Mouse (Mus musculus) right cerebral cortex, adult 2 months (tissue): ENCODE measurements around the gene Dzip1.
A peak's percentile ranks its signal among the peaks of the same experiment; 100 is the strongest.

Source experiments
- DNase-seq, 2 experiments: peaks; one replicate each; pipeline ENCODE4 v3.0.0; 2021 to 2022; ENCODE audit warnings: low spot score in 2 of 2

The Dzip1 gene

DNA sequence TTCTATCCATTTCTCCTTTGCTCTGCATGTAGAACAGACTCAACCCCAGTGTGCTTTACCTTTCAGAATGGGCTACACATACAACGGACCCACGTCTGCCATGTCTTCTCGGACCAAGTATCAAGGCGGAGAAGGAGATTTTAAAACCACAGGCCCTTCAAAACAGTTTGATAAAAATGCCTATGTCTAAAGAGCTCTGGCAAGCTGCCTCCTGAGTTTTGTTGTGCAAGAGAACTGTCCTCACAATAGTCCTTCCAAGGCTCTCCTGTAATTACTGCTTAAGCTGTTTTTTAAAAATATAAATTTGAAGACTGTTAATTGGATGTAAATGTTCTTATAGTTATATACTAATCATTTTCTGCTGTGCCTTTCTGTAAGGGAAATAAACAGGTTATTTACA lies 51.1 kb downstream of the Dzip1 start:
- no peak for DNase-seq

DNA sequence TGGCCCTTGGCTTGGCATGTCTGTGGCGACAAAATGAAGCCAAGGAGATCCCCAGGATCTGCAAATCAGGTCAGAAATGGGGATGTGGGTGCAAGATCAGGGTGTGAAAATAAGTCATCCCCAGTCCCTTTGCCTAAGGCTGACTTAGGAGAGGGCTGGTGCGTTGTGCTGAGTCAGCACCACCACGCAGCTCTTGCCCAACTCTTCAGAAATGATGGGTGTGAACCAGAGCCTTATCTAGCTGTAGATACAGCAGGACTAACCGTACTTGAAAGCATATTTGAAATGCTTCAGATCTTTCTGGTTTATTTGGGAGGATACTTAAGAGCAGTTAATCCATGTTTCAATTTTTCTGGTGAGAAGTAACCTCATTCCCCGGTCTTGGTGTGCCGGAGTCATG lies 55.5 kb downstream of the Dzip1 start:
- DNase-seq, result no peak

DNA sequence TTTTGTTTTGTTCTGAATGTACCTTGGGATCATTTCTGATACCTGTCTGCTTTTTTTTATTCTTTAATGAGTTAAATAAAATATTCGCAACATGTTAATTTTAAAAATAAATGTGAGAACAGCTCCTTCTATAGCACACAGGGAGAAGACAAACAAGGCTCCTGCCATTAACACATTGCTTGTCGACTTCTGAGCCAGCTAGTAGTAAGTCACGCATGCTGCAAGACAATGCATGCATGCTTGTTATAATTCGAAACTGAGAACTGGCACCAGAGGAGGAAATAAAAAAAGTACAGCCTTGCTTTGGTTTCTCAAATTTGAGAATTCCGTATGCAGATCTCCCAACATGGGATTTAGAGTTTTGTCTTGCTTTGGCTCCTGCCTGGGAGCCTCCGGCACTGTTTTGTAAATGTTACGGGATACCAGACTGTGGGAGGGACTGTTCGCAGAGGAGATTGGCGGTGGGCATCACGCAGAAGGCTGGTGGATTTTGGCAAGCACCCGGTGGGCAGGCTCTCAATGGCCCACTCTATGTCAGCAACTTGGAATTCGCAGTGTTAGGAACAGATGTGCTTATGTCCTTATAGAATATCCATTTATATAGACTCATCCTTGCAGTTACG lies 57.0 kb downstream of the Dzip1 start:
- DNase-seq, result peak in 1 of 2 experiments; percentile 37

DNA sequence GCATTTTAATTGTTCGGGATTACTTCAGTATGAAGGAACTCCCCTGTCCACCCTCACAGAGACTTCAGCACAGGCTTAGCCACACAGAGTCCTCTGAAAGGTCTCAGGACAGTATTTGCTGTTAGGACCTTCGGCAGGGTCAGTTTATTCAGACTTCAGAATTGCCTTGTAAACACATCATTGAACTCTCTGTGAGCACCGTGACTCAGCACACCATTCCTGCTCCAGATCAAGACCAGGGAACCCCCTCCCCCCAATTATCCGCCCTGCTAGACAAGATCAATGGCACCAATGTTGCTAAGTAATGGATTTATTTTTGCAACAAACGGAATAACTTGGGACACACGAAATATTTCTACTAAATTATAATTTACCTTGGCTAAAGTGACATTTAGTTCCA lies 57.9 kb downstream of the Dzip1 start:
- no peak for DNase-seq

DNA sequence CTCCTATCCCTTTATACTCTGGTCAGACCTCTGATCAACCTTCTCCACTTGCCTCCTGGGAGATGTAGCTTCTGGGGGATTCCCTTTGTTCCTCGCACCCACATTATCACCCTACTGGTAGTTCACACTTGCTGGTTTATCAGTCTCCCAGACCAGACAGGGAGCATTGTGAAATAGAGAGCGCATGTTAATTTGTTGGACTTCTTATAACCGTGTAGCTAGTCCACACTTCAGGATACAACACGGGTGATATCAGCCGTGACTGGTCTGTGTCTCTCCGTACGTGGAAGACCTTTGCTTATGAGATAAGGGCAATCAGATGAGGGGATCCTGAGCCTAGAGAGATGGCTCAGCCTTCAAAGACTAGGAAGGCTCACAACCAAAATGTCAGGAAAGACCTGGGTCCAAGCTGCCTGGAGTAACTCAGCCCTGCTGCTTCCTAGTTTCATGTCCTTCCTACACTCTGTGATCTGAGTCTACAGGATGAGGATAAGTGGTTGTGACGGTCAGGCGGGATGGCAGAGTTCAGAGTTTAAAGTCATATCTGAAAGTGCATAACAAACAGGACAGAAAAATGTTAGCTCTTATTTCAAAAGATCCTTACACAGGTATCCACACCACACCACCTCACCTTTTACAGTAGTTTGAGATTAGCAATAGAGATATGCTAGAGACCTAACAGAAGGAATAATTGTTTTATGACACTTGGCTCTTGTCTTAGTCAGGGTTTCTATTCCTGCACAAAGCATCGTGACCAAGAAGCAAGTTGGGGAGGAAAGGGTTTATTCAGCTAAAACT lies 59.0 kb downstream of the Dzip1 start:
- no peak for DNase-seq

DNA sequence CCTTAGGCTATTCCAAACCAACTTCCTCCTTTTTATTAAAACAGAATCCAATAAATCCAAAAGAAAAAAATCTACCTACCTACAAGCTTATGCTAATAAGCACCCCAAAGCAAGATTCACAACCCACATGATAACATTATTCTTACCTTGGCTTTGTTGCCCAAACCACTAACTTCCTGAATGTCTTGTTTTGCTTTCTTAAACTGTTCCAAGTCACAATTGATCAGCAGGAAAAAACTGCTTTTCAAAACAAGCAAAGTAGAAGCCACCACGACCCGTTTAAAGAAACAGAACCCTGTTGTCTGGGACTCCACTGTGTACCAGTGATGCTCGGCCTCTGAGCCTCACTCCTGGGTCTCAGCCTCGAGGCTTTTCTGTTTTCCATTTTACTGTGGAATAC lies 60.4 kb downstream of the Dzip1 start:
- DNase-seq, result no peak

DNA sequence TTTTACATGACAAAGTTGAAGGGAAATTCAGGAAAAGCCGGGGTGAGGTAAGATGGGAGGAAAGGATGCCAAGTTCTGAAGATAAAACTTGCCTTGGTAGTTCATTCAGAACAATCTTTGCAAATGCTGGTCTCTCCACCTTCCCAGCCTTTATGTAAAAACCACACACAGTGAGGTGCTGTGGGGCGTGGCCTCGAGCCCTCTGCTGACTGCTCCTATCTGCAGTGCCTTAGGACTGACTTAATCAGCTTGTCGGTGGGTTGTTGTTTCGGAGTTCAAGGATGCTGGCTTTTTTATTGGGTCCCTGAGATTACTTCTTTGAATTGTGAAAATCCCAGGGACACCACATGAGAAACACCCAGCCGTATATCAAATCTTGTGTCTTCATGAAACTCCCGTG lies 63.0 kb downstream of the Dzip1 start:
- DNase-seq, result no peak

DNA sequence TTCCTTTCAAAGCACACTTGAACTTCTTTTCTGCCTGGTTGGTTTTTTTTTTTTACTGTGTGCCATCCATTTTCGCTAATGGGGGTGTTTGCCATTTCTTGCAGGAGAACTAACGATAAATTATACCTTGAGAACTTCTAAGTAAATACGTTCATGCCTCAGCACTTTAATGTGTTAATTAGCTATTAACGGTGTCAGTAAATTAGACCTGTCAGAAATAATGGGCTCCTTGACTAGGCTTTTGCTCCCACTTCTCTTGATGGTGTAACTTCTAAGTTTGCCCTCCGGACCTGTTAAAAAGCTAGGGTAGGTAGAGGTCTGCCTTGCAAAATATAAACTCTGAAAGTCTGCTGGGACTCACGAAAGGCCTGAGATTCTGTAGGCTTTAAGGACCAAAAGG lies 66.9 kb downstream of the Dzip1 start:
- no peak for DNase-seq

DNA sequence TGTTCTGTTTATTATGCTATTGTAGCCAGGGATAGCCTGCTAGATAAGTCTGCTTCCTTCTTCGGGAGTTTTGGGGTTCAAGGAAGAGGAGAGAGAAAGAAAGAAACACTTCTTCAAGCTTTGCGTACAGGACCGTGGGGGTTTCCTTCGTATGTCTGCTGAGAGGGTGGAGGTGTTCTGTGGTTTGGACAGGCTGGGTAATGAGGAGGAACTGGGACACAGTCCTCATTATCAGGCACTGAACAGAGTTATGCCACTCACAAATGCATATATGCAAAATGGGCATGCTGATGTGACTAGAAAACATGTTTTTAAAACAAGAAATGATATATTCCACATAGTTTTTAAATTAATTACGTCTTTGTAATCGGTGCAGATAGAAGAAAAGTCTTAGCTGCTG lies 68.7 kb downstream of the Dzip1 start:
- DNase-seq, result no peak

DNA sequence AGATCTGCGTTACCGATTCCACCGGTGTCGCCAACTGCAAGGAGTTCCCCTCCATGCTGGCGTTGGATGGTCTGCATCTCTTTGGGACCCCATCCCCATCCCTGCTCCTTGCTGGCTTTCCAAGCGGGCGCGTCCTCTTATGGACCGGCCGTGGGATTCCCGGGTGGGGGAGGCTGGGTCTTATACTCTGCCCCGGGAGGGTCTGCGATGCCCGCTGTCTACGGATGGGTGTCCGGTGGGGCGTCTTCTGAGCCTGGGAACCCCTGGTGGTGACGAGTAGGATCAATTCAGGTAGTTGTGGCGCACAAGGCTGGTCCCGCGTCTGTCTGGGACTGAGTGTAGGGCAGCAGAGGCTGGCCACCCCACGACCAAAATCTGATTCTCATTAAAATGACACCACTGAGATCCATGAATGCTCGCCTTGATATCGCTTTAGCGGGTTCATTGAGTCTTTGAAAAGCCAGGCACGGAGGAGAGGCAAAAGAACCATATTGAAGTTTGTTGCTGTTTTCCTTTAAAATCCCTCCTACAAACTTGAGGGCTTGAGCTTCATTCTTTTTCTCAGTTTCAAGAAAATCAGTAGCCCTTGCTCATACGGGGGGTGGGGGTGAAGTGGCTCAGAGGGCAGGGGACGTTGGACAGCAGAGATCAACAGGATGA lies 70.0 kb downstream of the Dzip1 start:
- no peak for DNase-seq

DNA sequence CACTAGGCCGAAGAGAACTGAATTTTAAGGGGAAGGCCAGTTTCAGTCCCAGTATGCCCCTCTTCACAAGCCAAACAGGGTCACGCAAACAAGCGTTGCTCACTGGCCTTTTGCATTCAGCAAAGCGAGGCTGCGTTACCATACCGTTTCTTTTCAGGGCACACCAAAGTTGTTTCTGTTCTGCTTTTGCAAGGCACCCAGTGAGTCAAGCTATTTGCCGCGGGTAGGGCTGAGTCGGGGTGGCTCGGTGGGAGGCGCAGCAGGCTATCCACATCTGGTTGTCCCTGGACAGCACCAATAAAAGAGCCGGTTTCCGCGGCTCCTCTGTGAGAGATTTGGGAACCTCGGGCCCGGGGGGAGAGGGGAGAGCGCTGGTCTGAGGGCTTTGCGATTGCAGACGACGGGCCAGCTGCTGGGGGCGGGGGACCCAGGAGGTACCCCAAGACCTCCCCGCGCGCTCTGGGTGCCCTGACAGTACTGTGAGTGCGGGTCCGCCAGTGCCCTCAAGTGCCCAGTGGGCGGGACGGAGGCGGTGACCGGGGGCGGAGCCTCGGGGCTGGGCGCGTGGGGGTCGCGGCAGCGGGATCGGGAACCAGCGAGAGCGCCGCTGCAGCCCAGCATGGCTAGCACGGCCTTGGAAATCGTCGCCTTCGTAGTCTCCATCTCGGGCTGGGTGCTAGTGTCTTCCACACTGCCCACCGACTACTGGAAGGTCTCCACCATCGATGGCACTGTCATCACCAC lies 70.7 kb downstream of the Dzip1 start:
- DNase-seq, result peak; percentile 30 to 33

DNA sequence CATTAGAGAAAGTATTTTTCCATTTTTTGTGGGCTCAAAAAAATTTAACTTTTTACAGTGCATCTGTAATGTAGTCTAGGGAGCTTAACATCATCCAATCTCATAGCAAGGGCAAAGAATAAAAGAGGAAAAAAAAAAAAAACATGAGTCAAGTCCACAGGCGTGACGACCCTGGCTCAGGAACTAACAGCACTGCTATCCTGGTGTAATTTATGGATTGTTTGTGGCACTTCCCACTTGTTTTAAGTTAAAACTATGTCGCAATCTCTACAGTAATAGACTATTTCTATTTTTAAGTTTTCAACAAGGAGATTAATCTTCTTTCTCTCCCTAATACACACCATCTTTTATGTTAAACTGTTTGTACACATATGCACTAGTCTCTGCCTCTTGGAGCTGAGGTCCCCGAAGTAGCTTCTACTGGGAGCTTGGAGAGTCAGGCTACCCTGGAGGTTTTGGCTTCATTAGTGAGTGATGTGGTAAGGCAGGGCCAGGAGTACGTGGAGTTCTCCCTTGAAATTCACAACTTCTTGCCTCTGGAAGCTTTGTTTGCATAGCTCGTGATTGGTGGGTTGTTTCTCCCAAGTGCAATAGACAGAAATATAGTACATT lies 73.7 kb downstream of the Dzip1 start:
- DNase-seq, result no peak

DNA sequence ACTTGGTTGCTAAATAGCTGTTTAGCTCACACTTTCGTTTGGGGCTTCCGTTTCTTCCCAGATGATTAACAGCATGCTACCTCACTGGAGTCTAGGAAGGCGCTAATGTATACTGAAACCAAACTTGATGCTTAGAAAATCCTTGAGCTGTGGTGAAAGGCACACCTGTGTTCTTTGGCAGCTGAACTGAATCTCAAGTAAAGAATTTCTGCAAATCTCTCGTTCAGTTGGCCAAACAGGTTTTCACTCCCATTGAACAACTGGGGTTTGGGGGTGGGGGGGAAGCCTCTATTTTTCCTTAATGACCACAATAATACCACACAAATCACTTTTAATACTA lies 74.6 kb downstream of the Dzip1 start:
- DNase-seq, result no peak

DNA sequence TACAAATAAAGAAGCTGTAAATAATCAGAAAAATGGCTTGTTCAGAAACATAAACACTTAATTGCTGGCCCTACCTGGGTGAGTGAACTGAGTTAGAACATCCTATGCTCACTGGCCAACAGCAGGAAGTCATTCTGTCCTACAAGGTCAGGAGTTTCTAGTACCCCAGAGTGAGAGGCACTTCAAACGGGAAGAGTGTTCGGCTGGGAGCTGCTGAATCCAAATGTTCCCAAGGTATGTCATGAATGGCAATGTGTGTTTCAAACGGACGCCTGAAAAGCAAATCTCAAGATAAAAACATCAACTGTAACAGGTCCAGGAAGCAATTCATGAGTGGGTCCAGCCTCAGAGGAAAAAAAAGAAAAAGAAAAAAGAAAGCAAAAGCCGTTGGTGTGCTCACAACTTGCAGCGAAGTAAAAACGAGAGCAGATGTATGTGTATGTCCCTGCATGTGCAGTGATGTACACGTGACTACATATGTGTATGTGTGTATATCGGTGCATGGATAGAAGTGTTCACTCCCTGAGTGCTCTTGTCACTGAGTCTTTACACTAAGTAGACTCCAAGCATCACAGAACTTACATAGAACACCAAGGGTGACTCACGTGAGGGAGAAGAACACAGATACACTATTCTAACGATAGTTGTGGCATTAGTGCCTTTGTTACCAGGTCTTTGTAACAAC lies 75.1 kb downstream of the Dzip1 start:
- DNase-seq, result no peak

DNA sequence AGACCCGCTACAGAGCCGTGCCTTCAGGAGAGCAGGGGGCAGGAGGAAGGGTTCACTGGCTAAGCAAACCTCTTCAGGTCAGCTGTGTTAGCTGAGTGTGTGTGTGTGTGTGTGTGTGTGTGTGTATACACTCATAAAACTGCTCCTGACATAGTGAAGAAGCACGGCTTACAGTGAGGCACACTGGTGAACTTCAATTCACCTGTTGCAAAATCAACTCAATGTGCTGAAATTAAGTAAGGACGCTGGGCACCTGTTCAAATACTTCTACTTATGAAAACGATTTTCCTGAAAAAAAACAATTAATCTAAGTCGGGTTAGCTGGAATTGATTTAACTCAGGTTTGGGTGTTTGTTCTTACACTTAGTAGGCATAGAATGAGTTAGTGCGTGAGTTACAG lies 77.1 kb downstream of the Dzip1 start:
- no peak for DNase-seq

DNA sequence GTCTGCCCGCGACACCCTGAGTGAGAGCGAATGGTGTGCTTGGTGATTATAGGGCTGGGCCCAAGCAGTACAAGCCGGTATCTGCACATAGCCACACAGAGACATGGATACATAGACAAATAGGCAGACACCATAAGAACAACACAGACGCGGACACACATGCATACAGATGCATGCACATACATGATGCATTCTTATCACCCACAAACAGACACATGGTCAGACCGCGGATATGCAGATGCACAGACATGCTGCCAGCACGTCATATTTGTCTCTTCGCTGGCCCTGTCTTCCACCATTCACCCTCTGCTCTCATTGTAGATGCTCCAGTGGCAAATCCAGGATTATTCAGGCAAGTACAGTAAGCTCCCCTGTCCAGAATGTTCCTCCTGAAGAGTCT lies 78.4 kb downstream of the Dzip1 start:
- no peak for DNase-seq

DNA sequence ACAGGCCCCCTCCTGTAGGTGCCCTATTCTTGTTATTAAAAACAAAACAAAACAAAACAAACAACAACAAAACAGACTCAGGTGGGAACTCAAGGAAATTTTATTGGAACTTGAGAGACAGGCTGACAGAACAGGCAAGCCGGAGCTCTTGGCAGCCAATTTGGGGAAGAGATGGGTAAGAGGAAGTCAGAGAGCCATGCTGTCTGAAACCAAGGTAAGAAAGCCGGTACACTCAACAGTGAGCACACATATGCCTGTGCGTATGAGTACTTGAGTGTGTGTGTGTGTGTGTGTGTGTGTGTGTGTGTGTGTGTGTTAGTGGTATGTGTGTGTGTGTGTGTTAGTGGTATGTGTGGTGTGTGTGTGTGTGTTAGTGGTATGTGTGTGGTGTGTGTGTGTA lies 82.9 kb downstream of the Dzip1 start:
- DNase-seq, result no peak

DNA sequence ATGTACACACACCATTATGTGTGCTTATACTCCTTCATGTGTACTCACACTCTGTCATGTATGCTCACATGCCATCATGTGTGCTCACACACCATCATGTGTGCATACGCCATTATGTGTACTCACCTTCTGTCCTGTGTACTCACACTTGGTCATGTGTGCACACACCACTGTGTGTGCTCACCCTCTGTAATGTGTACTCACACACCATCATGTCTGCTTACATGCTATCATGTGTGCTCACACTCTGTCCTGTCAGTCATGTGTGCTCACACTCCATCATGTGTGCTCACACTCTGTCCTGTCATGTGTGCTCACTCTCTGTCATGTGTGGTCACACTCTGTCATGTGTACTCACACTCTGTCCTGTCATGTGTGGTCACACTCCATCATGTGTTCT lies 85.2 kb downstream of the Dzip1 start:
- no peak for DNase-seq

DNA sequence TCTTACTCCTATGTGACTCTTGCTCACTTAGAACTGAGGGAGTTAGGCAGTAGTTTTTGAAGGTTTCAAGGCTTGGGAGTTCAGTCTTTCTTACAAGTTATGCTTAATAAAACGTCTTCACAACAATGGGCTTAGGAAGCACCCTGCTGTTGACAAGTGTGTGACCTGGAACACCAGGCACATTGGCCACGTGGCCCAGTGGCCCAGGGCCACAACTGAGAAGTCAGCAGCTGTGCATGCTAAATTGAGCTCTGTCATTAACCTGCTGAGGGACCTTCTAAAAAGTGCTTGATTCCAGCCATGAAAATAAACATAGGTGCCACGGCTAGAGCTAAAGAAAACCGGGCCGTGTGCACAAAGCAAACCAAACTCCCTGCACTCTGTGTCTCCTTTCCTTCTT lies 85.8 kb downstream of the Dzip1 start:
- no peak for DNase-seq

DNA sequence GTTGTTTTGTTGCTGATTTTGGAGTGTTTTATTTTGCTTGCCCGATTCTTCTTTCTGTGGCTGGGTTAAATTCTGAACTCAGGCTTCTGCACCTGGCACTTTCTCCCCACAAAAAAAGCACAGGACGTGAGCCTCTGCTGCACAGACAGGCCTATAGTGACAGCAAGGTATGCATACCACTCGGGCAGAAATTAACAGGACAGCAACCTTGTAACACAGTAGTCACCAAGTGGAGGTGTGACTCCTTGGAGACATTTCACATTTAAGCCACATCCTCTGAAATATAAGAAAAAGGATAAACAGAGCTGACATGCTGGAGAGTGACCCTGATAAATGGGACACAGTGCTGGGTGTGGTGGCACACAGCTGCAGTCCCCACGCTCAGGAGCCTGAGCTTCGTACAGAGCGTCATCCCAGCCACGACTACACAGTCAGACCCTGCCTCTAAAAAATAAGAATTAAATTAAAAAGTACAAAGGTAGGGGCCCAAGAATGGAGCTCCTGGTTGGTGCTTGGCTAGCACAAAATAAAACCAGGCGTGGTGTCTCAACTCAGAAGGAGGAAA lies 86.6 kb downstream of the Dzip1 start:
- DNase-seq, result no peak

DNA sequence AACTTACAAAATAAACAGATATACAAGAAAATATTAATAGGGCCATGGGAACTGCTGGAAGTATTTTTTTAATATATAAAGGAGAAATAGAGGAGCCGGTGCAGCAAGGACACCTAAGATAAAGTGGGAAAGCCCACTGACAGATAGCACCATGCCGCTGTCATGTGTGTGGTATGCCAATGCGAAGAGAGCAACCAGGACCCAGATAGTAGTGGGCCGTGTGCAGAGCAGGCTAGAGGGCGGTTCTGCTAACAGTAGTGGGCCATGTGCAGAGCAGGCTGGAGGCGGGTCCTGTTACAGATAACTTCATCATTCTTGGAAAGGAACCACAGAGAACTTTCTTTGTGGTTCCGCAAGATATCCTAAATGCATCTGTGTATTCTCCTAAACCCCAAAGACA lies 88.5 kb downstream of the Dzip1 start:
- no peak for DNase-seq
